Mouse (Mus musculus): ENCODE data around the gene 2010315B03Rik. TPM values are rescaled to one million over a fixed set of nuclear protein-coding genes. Genes with fewer than 3 reads are reported as not detected.

The 2010315B03Rik gene
- 4.2 and 4.8 TPM in 2 replicates for polyA plus RNA-seq (2011; ENCODE audit: insufficient read depth, insufficient read length, low read depth, missing spikeins)

- Histone ChIP-seq H3K4me1 (ENCODE audit: control insufficient read depth, insufficient read depth, low read length) (no peaks in the 10 kb centered on the region), H3K9me3 (replicated peaks; ENCODE audit: control insufficient read depth, insufficient read depth, low read length, poor library complexity, severe bottlenecking) (no peaks in the 10 kb centered on the region), H3K27ac (ENCODE audit: insufficient read depth, low read length) (no peak within 1 kb of the TSS), H3K9ac (ENCODE audit: low read depth, poor library complexity, severe bottlenecking) (peak within 1 kb of the TSS; percentile 46), H3K27me3 (ENCODE audit: control insufficient read depth, insufficient read depth, low read length, poor library complexity, severe bottlenecking) (no peaks in the 10 kb centered on the region), H3K4me3 (ENCODE audit: low read depth, low read length) (peak within 1 kb of the TSS; percentile 65), H3K36me3 (ENCODE audit: control insufficient read depth, insufficient read depth, low read length, poor library complexity, severe bottlenecking) (no peaks in the 10 kb centered on the region)
- TF ChIP-seq EP300 (IDR thresholded peaks at IDR 0.05; ENCODE audit: insufficient read depth, low read depth, low read length): 0 out of 2 replicates have a peak, but pooled peaks have one; percentile 24
- TF ChIP-seq CTCF (IDR thresholded peaks at IDR 0.05; ENCODE audit: low read depth, low read length): no peak
Observed at GRCm38 (mm10) chr9:124312171-124313142, at the start of gene 2010315B03Rik. TSS of gene 2010315B03Rik (minus strand) at chr9:124312696.

- H3K27me3 ChIP-seq (ENCODE audit: control insufficient read depth, insufficient read depth, low read length, poor library complexity, severe bottlenecking): no peaks in the 10 kb centered on the region
- no peaks in the 10 kb centered on the region for H3K9me3 ChIP-seq (replicated peaks; ENCODE audit: control insufficient read depth, insufficient read depth, low read length, poor library complexity, severe bottlenecking)
- H3K4me1 ChIP-seq (ENCODE audit: control insufficient read depth, insufficient read depth, low read length): no peaks in the 10 kb centered on the region
- no peak overlapping the region for H3K4me3 ChIP-seq (ENCODE audit: low read depth, low read length)
- no peak overlapping the region for H3K27ac ChIP-seq (ENCODE audit: insufficient read depth, low read length)
- H3K36me3 ChIP-seq (ENCODE audit: control insufficient read depth, insufficient read depth, low read length, poor library complexity, severe bottlenecking): no peaks in the 10 kb centered on the region
- no peak for TF ChIP-seq CTCF (IDR thresholded peaks at IDR 0.05; ENCODE audit: low read depth, low read length)
- no peak for TF ChIP-seq EP300 (IDR thresholded peaks at IDR 0.05; ENCODE audit: insufficient read depth, low read depth, low read length)
- no peak for TF ChIP-seq POLR2A (IDR thresholded peaks at IDR 0.05; ENCODE audit: insufficient read depth, low read length)
- no peak overlapping the region for H3K9ac ChIP-seq (ENCODE audit: low read depth, poor library complexity, severe bottlenecking)
Observed at GRCm38 (mm10) chr9:124311502-124311901, 994 bp downstream of the 2010315B03Rik start.

DNA sequence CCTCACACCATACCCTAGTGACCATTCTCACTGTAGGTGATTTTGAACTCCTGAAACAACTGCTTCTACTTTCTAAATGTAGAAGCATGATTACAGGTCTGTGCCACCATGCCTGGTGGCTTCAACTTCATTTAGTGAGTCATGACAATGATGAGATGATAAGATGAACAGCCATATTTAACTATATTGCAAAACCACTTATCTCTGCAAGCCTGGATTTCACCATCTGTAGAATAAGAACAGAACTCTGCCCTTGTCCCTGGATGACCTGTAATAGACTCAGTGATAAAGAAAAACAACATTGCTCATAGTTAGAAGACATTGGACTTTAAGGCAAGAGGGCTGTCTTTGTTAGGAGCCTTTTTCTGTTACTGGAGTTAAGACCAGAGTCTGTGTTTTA, 24.2 kb downstream of the 2010315B03Rik start:
- TF ChIP-seq POLR2A (IDR thresholded peaks at IDR 0.05; ENCODE audit: insufficient read depth, low read length) (no peak), EP300 (IDR thresholded peaks at IDR 0.05; ENCODE audit: insufficient read depth, low read depth, low read length) (no peak), CTCF (IDR thresholded peaks at IDR 0.05; ENCODE audit: low read depth, low read length) (no peak)
- H3K9me3 ChIP-seq (replicated peaks; ENCODE audit: control insufficient read depth, insufficient read depth, low read length, poor library complexity, severe bottlenecking): no peaks in the 10 kb centered on the region
- no peaks in the 10 kb centered on the region for H3K27me3 ChIP-seq (ENCODE audit: control insufficient read depth, insufficient read depth, low read length, poor library complexity, severe bottlenecking)
- no peaks in the 10 kb centered on the region for H3K36me3 ChIP-seq (ENCODE audit: control insufficient read depth, insufficient read depth, low read length, poor library complexity, severe bottlenecking)
- no peak overlapping the region for H3K4me3 ChIP-seq (ENCODE audit: low read depth, low read length)
- no peak overlapping the region for H3K27ac ChIP-seq (ENCODE audit: insufficient read depth, low read length)
- no peak overlapping the region for H3K9ac ChIP-seq (ENCODE audit: low read depth, poor library complexity, severe bottlenecking)
- H3K4me1 ChIP-seq (ENCODE audit: control insufficient read depth, insufficient read depth, low read length): no peaks in the 10 kb centered on the region

GRCm38 (mm10) chr9:124281912-124282686, 30.4 kb downstream of the 2010315B03Rik start:
- Histone ChIP-seq H3K9ac (ENCODE audit: low read depth, poor library complexity, severe bottlenecking) (peak overlapping the region; percentile 37), H3K27ac (ENCODE audit: insufficient read depth, low read length) (peak overlapping the region; percentile 42; the same call in 1 of the 2 replicates), H3K27me3 (ENCODE audit: control insufficient read depth, insufficient read depth, low read length, poor library complexity, severe bottlenecking) (no peaks in the 10 kb centered on the region), H3K4me3 (ENCODE audit: low read depth, low read length) (peak overlapping the region; percentile 94), H3K36me3 (ENCODE audit: control insufficient read depth, insufficient read depth, low read length, poor library complexity, severe bottlenecking) (peaks cover 7% of the 10 kb centered on the region; the same call in 1 of the 2 replicates), H3K4me1 (ENCODE audit: control insufficient read depth, insufficient read depth, low read length) (peaks cover 2% of the 10 kb centered on the region), H3K9me3 (replicated peaks; ENCODE audit: control insufficient read depth, insufficient read depth, low read length, poor library complexity, severe bottlenecking) (no peaks in the 10 kb centered on the region)
- TF ChIP-seq CTCF (IDR thresholded peaks at IDR 0.05; ENCODE audit: low read depth, low read length) (no peak), EP300 (IDR thresholded peaks at IDR 0.05; ENCODE audit: insufficient read depth, low read depth, low read length) (0 out of 2 replicates have a peak, but pooled peaks have one; percentile 4), POLR2A (IDR thresholded peaks at IDR 0.05; ENCODE audit: insufficient read depth, low read length) (peak; percentile 67)

- peak overlapping the region; percentile 52; the same call in 1 of the 2 replicates for H3K27ac ChIP-seq (ENCODE audit: insufficient read depth, low read length)
- no peak for TF ChIP-seq POLR2A (IDR thresholded peaks at IDR 0.05; ENCODE audit: insufficient read depth, low read length)
- no peak for TF ChIP-seq EP300 (IDR thresholded peaks at IDR 0.05; ENCODE audit: insufficient read depth, low read depth, low read length)
- TF ChIP-seq CTCF (IDR thresholded peaks at IDR 0.05; ENCODE audit: low read depth, low read length): no peak
- H3K9ac ChIP-seq (ENCODE audit: low read depth, poor library complexity, severe bottlenecking): peak overlapping the region; percentile 37
- H3K36me3 ChIP-seq (ENCODE audit: control insufficient read depth, insufficient read depth, low read length, poor library complexity, severe bottlenecking): peaks cover 7% of the 10 kb centered on the region; the same call in 1 of the 2 replicates
- no peaks in the 10 kb centered on the region for H3K9me3 ChIP-seq (replicated peaks; ENCODE audit: control insufficient read depth, insufficient read depth, low read length, poor library complexity, severe bottlenecking)
- H3K4me1 ChIP-seq (ENCODE audit: control insufficient read depth, insufficient read depth, low read length): peaks cover 2% of the 10 kb centered on the region
- peak overlapping the region; percentile 94 for H3K4me3 ChIP-seq (ENCODE audit: low read depth, low read length)
- H3K27me3 ChIP-seq (ENCODE audit: control insufficient read depth, insufficient read depth, low read length, poor library complexity, severe bottlenecking): no peaks in the 10 kb centered on the region
Observed at GRCm38 (mm10) chr9:124281448-124281791, 31.1 kb downstream of the 2010315B03Rik start.

All from ES-Bruce4 (cell line).